Mouse (Mus musculus): ENCODE measurements around the gene Trmt6. TPM values are rescaled to one million over a fixed set of nuclear protein-coding genes. Genes with fewer than 3 reads are reported as not detected.
A peak's percentile ranks its signal among the peaks of the same experiment; 100 is the strongest.

Gene Trmt6
- 10 to 100 TPM; 11.2 to 13.6 TPM for total RNA-seq (2021)

GRCm38 (mm10) chr2:132815608-132816314 lies at the start of gene Trmt6, which contains the start of gene Mcm8:
Gene Trmt6 (minus strand): TSS chr2:132816055.
Gene Mcm8 (plus strand): TSS chr2:132816141.
- intact Hi-C loops (cut with DNase I), result loop anchor here (2.0 to 10.0 kb wide), 2 partner anchors 31 to 301 kb away; partner anchors contain the start of gene Crls1
- peak; percentile 93 for DNase-seq

GRCm38 (mm10) chr2:132863325-132863724 lies 47.5 kb upstream of the Trmt6 start:
- intact Hi-C loops (cut with DNase I), result no loop called here
- no peak for DNase-seq

- intact Hi-C loops (cut with DNase I), result no loop called here
- DNase-seq, result no peak
Observed at GRCm38 (mm10) chr2:132861456-132861855, 45.6 kb upstream of the Trmt6 start.

GRCm38 (mm10) chr2:132860435-132860834 lies 44.6 kb upstream of the Trmt6 start:
- no peak for DNase-seq
- intact Hi-C loops (cut with DNase I), result no loop called here

- intact Hi-C loops (cut with DNase I), result no loop called here
- no peak for DNase-seq
Observed at GRCm38 (mm10) chr2:132856333-132856732, 40.5 kb upstream of the Trmt6 start.

GRCm38 (mm10) chr2:132853051-132853450 lies 37.2 kb upstream of the Trmt6 start:
- intact Hi-C loops (cut with DNase I), result no loop called here

GRCm38 (mm10) chr2:132849141-132849540 lies 33.3 kb upstream of the Trmt6 start:
- DNase-seq, result no peak
- intact Hi-C loops (cut with DNase I), result no loop called here

More at GRCm38 (mm10) chr2:132853051-132853450, 37.2 kb upstream of the Trmt6 start:
- no peak for DNase-seq

- intact Hi-C loops (cut with DNase I), result no loop called here
Observed at GRCm38 (mm10) chr2:132848361-132848760, 32.5 kb upstream of the Trmt6 start.

GRCm38 (mm10) chr2:132847581-132847980 lies 31.7 kb upstream of the Trmt6 start:
- intact Hi-C loops (cut with DNase I), result loop anchor here (2.0 kb wide), 1 partner anchor 31 kb away; the partner anchor contains the start of genes Mcm8 and Trmt6
- DNase-seq, result peak in 1 of 2 experiments; percentile 5

More at GRCm38 (mm10) chr2:132848361-132848760, 32.5 kb upstream of the Trmt6 start:
- no peak for DNase-seq

- peak; percentile 98 to 99 for DNase-seq
- intact Hi-C loops (cut with DNase I), result loop anchor here (1.0 to 2.0 kb wide), 2 partner anchors 30 to 57 kb away; partner anchors contain the start of genes Mcm8 and Trmt6
Observed at GRCm38 (mm10) chr2:132846407-132847358, 30.8 kb upstream of the Trmt6 start, which contains the start of gene Crls1. Gene Crls1 (plus strand): TSS chr2:132846666.

GRCm38 (mm10) chr2:132841071-132841470 lies 25.2 kb upstream of the Trmt6 start:
- intact Hi-C loops (cut with DNase I), result no loop called here
- DNase-seq, result no peak

- DNase-seq, result no peak
- intact Hi-C loops (cut with DNase I), result no loop called here
Observed at GRCm38 (mm10) chr2:132802976-132803375, 12.9 kb downstream of the Trmt6 start.

GRCm38 (mm10) chr2:132794204-132794586 lies 21.7 kb downstream of the Trmt6 start:
- no peak for DNase-seq
- intact Hi-C loops (cut with DNase I), result no loop called here

GRCm38 (mm10) chr2:132793441-132794203 lies 22.2 kb downstream of the Trmt6 start:
- intact Hi-C loops (cut with DNase I), result no loop called here

GRCm38 (mm10) chr2:132784039-132784438 lies 31.8 kb downstream of the Trmt6 start:
- intact Hi-C loops (cut with DNase I), result no loop called here
- no peak for DNase-seq

More at GRCm38 (mm10) chr2:132793441-132794203, 22.2 kb downstream of the Trmt6 start:
- no peak for DNase-seq

GRCm38 (mm10) chr2:132781439-132782068 lies 34.3 kb downstream of the Trmt6 start:
- DNase-seq, result peak; percentile 95 to 96
- intact Hi-C loops (cut with DNase I), result no loop called here

GRCm38 (mm10) chr2:132780978-132781377 lies 34.9 kb downstream of the Trmt6 start, which contains the start of gene Chgb:
Gene Chgb (plus strand): TSS chr2:132781278.
- intact Hi-C loops (cut with DNase I), result no loop called here
- no peak for DNase-seq

GRCm38 (mm10) chr2:132770822-132771221 lies 45.0 kb downstream of the Trmt6 start:
- DNase-seq, result no peak
- intact Hi-C loops (cut with DNase I), result no loop called here

- no peak for DNase-seq
- intact Hi-C loops (cut with DNase I), result no loop called here
Observed at GRCm38 (mm10) chr2:132757911-132758310, 57.9 kb downstream of the Trmt6 start.
